ENCODE assay signal across 8 mouse cellular contexts in genomic region chr5:150195514-150196210, GRCm38 (mm10).
A peak's percentile ranks its signal among the peaks of the same experiment; 100 is the strongest.
DNase-seq lines count a peak whose midpoint lies in the region; ATAC-seq lines count a peak whose summit lies in the region.

No protein-coding gene starts in this region.

- no peaks in the 10 kb centered on the region for H3K36me3 ChIP-seq in hindbrain, embryonic 10.5 days
- no peaks in the 10 kb centered on the region for H3K36me3 ChIP-seq in lung, embryonic 15.5 days

- H3K4me2 ChIP-seq in lung, embryonic 15.5 days = peak overlapping the region; percentile 77

- DNase-seq in MN1 (ENCODE audit: low spot score) = peak; percentile 53
- peak; percentile 92 for DNase-seq in cerebellum, postnatal 10 days
- peak; percentile 57 to 83 for DNase-seq in frontal cortex, adult 2 months (ENCODE audit: extremely low spot score in 1 of 2, low spot score in 1 of 2)
- DNase-seq in hindbrain, embryonic 10.5 days (ENCODE audit: low spot score) = peak; percentile 57
- DNase-seq in layer of hippocampus, adult 9-11 months = peak; percentile 75
- DNase-seq in ovary, adult 18-20 months (ENCODE audit: low spot score) = peak; percentile 50
- peak; percentile 12 to 14 for DNase-seq in thymus, postnatal 36 days

- H3K4me1 ChIP-seq in hindbrain, embryonic 10.5 days (replicated peaks) = peaks cover 16% of the 10 kb centered on the region
- peaks cover 16% of the 10 kb centered on the region; the same call in 1 of the 2 replicates for H3K4me1 ChIP-seq in lung, embryonic 15.5 days

- peak; percentile 88 for ATAC-seq in lung, embryonic 15.5 days (ENCODE audit: borderline replicate concordance, extremely low read depth, low FRiP score, low TSS enrichment)

- peak overlapping the region; percentile 31; the same call in 1 of the 2 replicates for H3K9ac ChIP-seq in lung, embryonic 15.5 days

- H3K27ac ChIP-seq in hindbrain, embryonic 10.5 days = peak overlapping the region; percentile 56; the same call in 1 of the 2 replicates
- peak overlapping the region; percentile 70 for H3K27ac ChIP-seq in lung, embryonic 15.5 days

- H3K4me3 ChIP-seq in hindbrain, embryonic 10.5 days = peak overlapping the region; percentile 53
- H3K4me3 ChIP-seq in lung, embryonic 15.5 days = peak overlapping the region; percentile 42

- H3K27me3 ChIP-seq in hindbrain, embryonic 10.5 days (ENCODE audit: insufficient read depth, poor library complexity, severe bottlenecking) = 0 out of 2 replicates have a peak, but pooled peaks cover 10% of the 10 kb centered on the region
- H3K27me3 ChIP-seq in lung, embryonic 15.5 days = no peaks in the 10 kb centered on the region

- peaks cover 8% of the 10 kb centered on the region for H3K9me3 ChIP-seq in hindbrain, embryonic 10.5 days
- H3K9me3 ChIP-seq in lung, embryonic 15.5 days = no peaks in the 10 kb centered on the region

- 7% methylated on average over 22 of the region's 22 CpGs for WGBS in hindbrain, embryonic 10.5 days
- 3% methylated on average over 22 of the region's 22 CpGs for WGBS in lung, embryonic 15.5 days

Comparison
In these comparisons a context has a peak if more than half of its experiments do, and no peak if none do; other contexts are left out.
1. Peak in every context shown above with its lines: DNase-seq, ATAC-seq, H3K4me3 ChIP-seq and H3K27ac ChIP-seq.
2. DNase-seq: peak in every context shown above with its lines; median percentile 92 in cerebellum, postnatal 10 days; 75 in layer of hippocampus, adult 9-11 months; 70 in frontal cortex, adult 2 months; 57 in hindbrain, embryonic 10.5 days; 53 in MN1; 50 in ovary, adult 18-20 months; 13 in thymus, postnatal 36 days.